Mouse (Mus musculus) thymus, adult 2 months (tissue): ENCODE results near the gene Peak1. TPM values are rescaled to one million over a fixed set of nuclear protein-coding genes. Genes with fewer than 3 reads are reported as not detected.
A peak's percentile ranks its signal among the peaks of the same experiment; 100 is the strongest.

Experiments
- DNase-seq: peaks from one replicate; pipeline ENCODE4 v3.0.0; 2021
- H3K27ac ChIP-seq: fragments of 200-500 bp; 2 replicates; pipeline ENCODE4 v1.5.1; 2012; ENCODE audit warnings: low read length, control low read depth; ENCODE audit not compliant: control insufficient read depth, insufficient read depth
- H3K27me3 ChIP-seq: fragments of 200-500 bp; 2 replicates; pipeline ENCODE4 v1.6.1; 2012; ENCODE audit warnings: mild to moderate bottlenecking, low read length, moderate library complexity, mixed read lengths; ENCODE audit not compliant: control insufficient read depth, insufficient read depth
- H3K36me3 ChIP-seq: fragments of 200-500 bp; 2 replicates; pipeline ENCODE4 v1.6.1; 2012; ENCODE audit warnings: mild to moderate bottlenecking, low read length, moderate library complexity; ENCODE audit not compliant: control insufficient read depth, insufficient read depth
- H3K4me1 ChIP-seq: fragments of 200-500 bp; replicated peaks from 2 replicates; pipeline ENCODE4 v1.6.1; 2012; ENCODE audit warnings: low read length; ENCODE audit not compliant: control insufficient read depth, insufficient read depth
- H3K4me3 ChIP-seq: fragments of 200-500 bp; 2 replicates; pipeline ENCODE4 v1.5.1; 2012; ENCODE audit warnings: mild to moderate bottlenecking, low read length, control low read depth, moderate library complexity; ENCODE audit not compliant: control insufficient read depth, insufficient read depth
- CTCF ChIP-seq: fragments of 200-500 bp; IDR thresholded peaks from 2 replicates; pipeline ENCODE4 v1.5.1; 2012; ENCODE audit warnings: mild to moderate bottlenecking, control low read depth, low read length, moderate library complexity, borderline replicate concordance; ENCODE audit not compliant: control insufficient read depth, poor library complexity, insufficient read depth; ENCODE audit errors: extremely low read depth
- POLR2A ChIP-seq: fragments of 200-500 bp; IDR thresholded peaks from 2 replicates; pipeline ENCODE4 v1.6.1; 2012; ENCODE audit warnings: mild to moderate bottlenecking, low read length, control low read depth, moderate library complexity; ENCODE audit not compliant: control insufficient read depth, poor library complexity, insufficient read depth; ENCODE audit errors: extremely low read depth
- WGBS: fragments of 180-500 bp; shearing (Covaris S2); methylation state at CpG from one replicate; pipeline ENCODE4 v1.1.7; 2018; 5-methylcytosine and 5-hydroxymethylcytosine counted together
- polyA plus RNA-seq: library from polyadenylated mRNA; depleted of rRNA; stranded (reverse); fragments of >200 nt; gene quantifications from 2 replicates; pipeline ENCODE4 v1.2.3, GENCODE M21; 2012

Peak1 gene
- polyA plus RNA-seq, 1 experiment = 8.6 TPM

- Histone ChIP-seq H3K4me3 (no peak overlapping the region), H3K36me3 (no peaks in the 10 kb centered on the region), H3K4me1 (no peaks in the 10 kb centered on the region; the same call in 1 of the 2 replicates), H3K27ac (no peak overlapping the region), H3K27me3 (no peaks in the 10 kb centered on the region)
- 46% methylated on average over 8 of the region's 8 CpGs for WGBS
- DNase-seq = peak; percentile 20
- TF ChIP-seq CTCF (no peak), POLR2A (no peak)
Observed at GRCm38 (mm10) chr9:56208817-56209216, 209.1 kb downstream of the Peak1 start.

- no peaks in the 10 kb centered on the region; the same call in 1 of the 2 replicates for H3K4me1 ChIP-seq
- DNase-seq = no peak
- TF ChIP-seq CTCF = no peak
- no peak for TF ChIP-seq POLR2A
- H3K4me3 ChIP-seq = no peak overlapping the region
- no peaks in the 10 kb centered on the region for H3K36me3 ChIP-seq
- no peak overlapping the region for H3K27ac ChIP-seq
- 63% methylated on average over 5 of the region's 5 CpGs for WGBS
- no peaks in the 10 kb centered on the region for H3K27me3 ChIP-seq
Observed at GRCm38 (mm10) chr9:56207516-56207915, 210.4 kb downstream of the Peak1 start.

GRCm38 (mm10) chr9:56207083-56207482, 210.8 kb downstream of the Peak1 start:
- Histone ChIP-seq H3K27me3 (no peaks in the 10 kb centered on the region), H3K27ac (no peak overlapping the region), H3K4me3 (no peak overlapping the region), H3K36me3 (no peaks in the 10 kb centered on the region), H3K4me1 (no peaks in the 10 kb centered on the region; the same call in 1 of the 2 replicates)
- 40% methylated on average over 10 of the region's 10 CpGs for WGBS
- DNase-seq = no peak
- TF ChIP-seq POLR2A = no peak
- no peak for TF ChIP-seq CTCF

GRCm38 (mm10) chr9:56205336-56205735, 212.5 kb downstream of the Peak1 start:
- Histone ChIP-seq H3K27ac (no peak overlapping the region), H3K27me3 (no peaks in the 10 kb centered on the region), H3K4me1 (no peaks in the 10 kb centered on the region; the same call in 1 of the 2 replicates), H3K36me3 (no peaks in the 10 kb centered on the region), H3K4me3 (no peak overlapping the region)
- TF ChIP-seq POLR2A = no peak
- no peak for TF ChIP-seq CTCF
- WGBS = 96% methylated on average over 11 of the region's 11 CpGs
- DNase-seq = no peak

- WGBS = 96% methylated on average over 4 of the region's 4 CpGs
- no peaks in the 10 kb centered on the region; the same call in 1 of the 2 replicates for H3K4me1 ChIP-seq
- no peaks in the 10 kb centered on the region for H3K36me3 ChIP-seq
- no peak for DNase-seq
- H3K27me3 ChIP-seq = no peaks in the 10 kb centered on the region
- TF ChIP-seq CTCF (no peak), POLR2A (no peak)
- no peak overlapping the region for H3K4me3 ChIP-seq
- no peak overlapping the region for H3K27ac ChIP-seq
Observed at GRCm38 (mm10) chr9:56204316-56204715, 213.6 kb downstream of the Peak1 start.

GRCm38 (mm10) chr9:56200645-56201314, 217.1 kb downstream of the Peak1 start:
- Histone ChIP-seq H3K36me3 (no peaks in the 10 kb centered on the region), H3K27ac (no peak overlapping the region), H3K27me3 (no peaks in the 10 kb centered on the region), H3K4me3 (no peak overlapping the region), H3K4me1 (no peaks in the 10 kb centered on the region)
- peak; percentile 88 for DNase-seq
- TF ChIP-seq CTCF (peak; percentile 85; the same call in 1 of the 2 replicates), POLR2A (no peak)
- WGBS = 45% methylated on average over 14 of the region's 14 CpGs

- Histone ChIP-seq H3K4me3 (no peak overlapping the region), H3K36me3 (no peaks in the 10 kb centered on the region), H3K27ac (no peak overlapping the region), H3K4me1 (no peaks in the 10 kb centered on the region), H3K27me3 (no peaks in the 10 kb centered on the region)
- 77% methylated on average over 2 of the region's 2 CpGs for WGBS
- TF ChIP-seq POLR2A (no peak), CTCF (no peak)
- DNase-seq = no peak
Observed at GRCm38 (mm10) chr9:56200200-56200599, 217.7 kb downstream of the Peak1 start.
